Mouse (Mus musculus): ENCODE results near the gene Eif6. TPM values are rescaled to one million over a fixed set of nuclear protein-coding genes. Genes with fewer than 3 reads are reported as not detected.
"Not testable (repeated sequence)": the region's sequence is repeated elsewhere in the genome, so short reads cannot be mapped to it uniquely, and the experiment has no call there.

The Eif6 gene
- 10 to 100 TPM; 44.3 to 49.9 (median 48.6) TPM for total RNA-seq (2022)

GRCm38 (mm10) chr2:155826630-155827424, at the start of gene Eif6:
Gene Eif6, minus strand, starts transcription at chr2:155826925.
- DNase-seq (ENCODE audit: low spot score in 2 of 2): peak; percentile 70 to 76

GRCm38 (mm10) chr2:155873636-155874035, 46.9 kb upstream of the Eif6 start:
- no peak for DNase-seq (ENCODE audit: low spot score in 2 of 2)

GRCm38 (mm10) chr2:155872930-155873507, 46.3 kb upstream of the Eif6 start:
- no peak for DNase-seq (ENCODE audit: low spot score in 2 of 2)

DNA sequence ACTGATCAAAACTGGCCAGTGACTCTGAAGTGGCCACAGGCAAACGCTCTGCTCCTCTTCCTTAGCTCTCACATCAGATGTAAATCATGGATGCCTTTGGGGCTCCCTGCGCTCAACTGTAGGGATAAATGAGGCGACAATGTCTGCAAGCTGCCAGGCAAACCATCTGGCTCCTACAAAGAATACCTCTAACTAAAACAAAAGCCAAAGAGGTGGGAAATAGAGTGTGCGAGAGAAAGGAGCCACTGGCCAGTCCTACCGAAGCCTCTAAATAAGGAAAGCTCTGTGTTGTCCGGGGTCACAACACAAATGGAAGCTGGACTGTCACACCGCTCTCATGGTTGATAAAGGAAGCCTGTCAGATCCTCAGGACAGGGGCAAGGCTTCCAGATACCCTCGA, 45.8 kb upstream of the Eif6 start:
- no peak for DNase-seq (ENCODE audit: low spot score in 2 of 2)

DNA sequence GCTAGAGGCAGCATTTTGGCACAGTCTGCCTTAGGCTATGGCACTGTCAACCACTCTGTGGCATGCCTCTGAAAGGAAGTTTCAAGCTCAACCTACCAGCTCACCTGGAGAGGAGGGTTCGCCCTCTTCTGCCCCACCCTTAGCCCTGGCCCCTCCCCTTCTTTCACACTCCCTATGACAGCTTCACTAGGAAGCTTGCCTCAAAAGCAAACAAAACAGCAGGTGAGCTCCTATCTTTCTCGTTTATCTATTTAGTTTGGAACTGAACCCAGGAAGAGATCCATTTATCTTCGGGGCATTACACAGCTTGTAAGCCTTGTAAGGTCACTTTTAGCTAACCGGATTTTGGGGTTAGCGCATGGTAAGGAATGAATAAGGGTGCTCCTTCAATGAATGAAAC, 43.0 kb upstream of the Eif6 start:
- DNase-seq (ENCODE audit: low spot score in 2 of 2): no peak

DNA sequence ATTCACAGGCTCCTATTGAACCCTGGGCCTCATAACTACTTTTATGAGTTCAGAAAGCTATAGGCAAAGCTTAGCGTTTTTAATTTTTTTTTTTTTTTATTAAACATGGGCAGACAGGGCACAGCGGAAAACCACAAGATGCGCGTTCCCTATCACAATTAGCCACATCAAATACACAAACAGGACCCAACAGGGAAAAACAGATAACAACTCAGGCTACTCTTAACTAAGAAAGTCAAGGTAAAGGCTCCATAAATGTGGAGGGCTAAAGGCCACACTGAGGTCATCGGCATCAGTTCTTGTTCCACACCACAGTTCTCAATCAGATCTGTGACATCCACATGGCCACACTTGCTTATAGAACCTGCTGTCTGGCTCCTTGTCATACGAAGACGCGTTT, 41.6 kb upstream of the Eif6 start:
- no peak for DNase-seq (ENCODE audit: low spot score in 2 of 2)

GRCm38 (mm10) chr2:155863301-155863867, 36.7 kb upstream of the Eif6 start:
- DNase-seq (ENCODE audit: low spot score in 2 of 2): no peak

GRCm38 (mm10) chr2:155862573-155863300, 36.0 kb upstream of the Eif6 start:
- no peak for DNase-seq (ENCODE audit: low spot score in 2 of 2)

- no peak for DNase-seq (ENCODE audit: low spot score in 2 of 2)
These were observed 34.9 kb upstream of the Eif6 start for GRCm38 (mm10) chr2:155861581-155861980.

DNA sequence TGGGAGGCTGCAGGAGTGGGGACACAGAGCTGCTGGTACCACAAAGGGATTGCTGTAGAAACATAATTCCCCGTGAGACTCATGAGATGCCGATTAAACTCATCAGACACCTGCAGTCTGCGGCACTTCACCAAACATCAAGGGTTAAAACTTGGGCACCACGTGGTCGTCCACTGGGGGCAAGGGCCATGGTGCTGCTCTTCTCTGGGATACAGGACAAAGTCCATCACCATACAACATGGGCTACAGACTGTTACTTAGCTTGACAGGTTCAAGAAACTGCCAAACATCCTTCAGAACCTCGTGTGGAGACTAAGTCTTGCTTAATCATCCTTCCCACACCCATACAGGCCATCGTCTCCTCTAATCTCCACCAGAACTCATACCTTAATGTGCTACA, 33.4 kb upstream of the Eif6 start:
- DNase-seq (ENCODE audit: low spot score in 2 of 2): no peak

GRCm38 (mm10) chr2:155852536-155852935, 25.8 kb upstream of the Eif6 start:
- no peak for DNase-seq (ENCODE audit: low spot score in 2 of 2)

- DNase-seq (ENCODE audit: low spot score in 2 of 2): no peak
These were observed 23.4 kb upstream of the Eif6 start for GRCm38 (mm10) chr2:155850120-155850519.

DNA sequence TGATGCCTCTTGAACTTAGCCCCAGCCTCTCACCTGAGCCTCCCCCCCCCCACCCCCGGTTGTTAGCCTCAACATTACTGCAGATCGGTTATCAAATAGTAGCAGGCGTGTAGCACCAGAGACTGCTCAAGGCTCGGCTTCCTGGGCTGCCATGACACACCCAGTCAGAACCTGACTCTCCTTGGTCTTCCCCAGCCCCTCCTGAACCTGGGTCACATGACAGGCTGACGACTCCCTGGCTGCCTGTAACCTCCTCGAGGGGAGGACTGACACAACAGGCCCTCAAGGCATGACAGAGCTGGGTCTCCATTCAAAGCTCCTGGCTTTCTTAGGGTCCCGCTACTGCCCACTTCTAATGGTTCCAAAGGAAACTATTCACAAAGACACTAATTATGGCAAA, 22.7 kb upstream of the Eif6 start:
- DNase-seq (ENCODE audit: low spot score in 2 of 2): no peak

GRCm38 (mm10) chr2:155848291-155848690, 21.6 kb upstream of the Eif6 start:
- peak; percentile 66 to 74 for DNase-seq (ENCODE audit: low spot score in 2 of 2)

GRCm38 (mm10) chr2:155846930-155847329, 20.2 kb upstream of the Eif6 start:
- DNase-seq (ENCODE audit: low spot score in 2 of 2): no peak

- DNase-seq (ENCODE audit: low spot score in 2 of 2): no peak
These were observed 12.2 kb upstream of the Eif6 start for GRCm38 (mm10) chr2:155838961-155839360.

GRCm38 (mm10) chr2:155837961-155838360, 11.2 kb upstream of the Eif6 start:
- no peak for DNase-seq (ENCODE audit: low spot score in 2 of 2)

- no peak for DNase-seq (ENCODE audit: low spot score in 2 of 2)
These were observed 8.0 kb upstream of the Eif6 start, which contains the start of gene Fam83c for GRCm38 (mm10) chr2:155834732-155835131. Gene Fam83c, minus strand, starts transcription at chr2:155834854.

- not testable (repeated sequence) for DNase-seq (ENCODE audit: low spot score in 2 of 2)
These were observed 5.4 kb upstream of the Eif6 start for GRCm38 (mm10) chr2:155832087-155832486.

- no peak for DNase-seq (ENCODE audit: low spot score in 2 of 2)
These were observed 4.6 kb upstream of the Eif6 start for GRCm38 (mm10) chr2:155831302-155831701.

DNA sequence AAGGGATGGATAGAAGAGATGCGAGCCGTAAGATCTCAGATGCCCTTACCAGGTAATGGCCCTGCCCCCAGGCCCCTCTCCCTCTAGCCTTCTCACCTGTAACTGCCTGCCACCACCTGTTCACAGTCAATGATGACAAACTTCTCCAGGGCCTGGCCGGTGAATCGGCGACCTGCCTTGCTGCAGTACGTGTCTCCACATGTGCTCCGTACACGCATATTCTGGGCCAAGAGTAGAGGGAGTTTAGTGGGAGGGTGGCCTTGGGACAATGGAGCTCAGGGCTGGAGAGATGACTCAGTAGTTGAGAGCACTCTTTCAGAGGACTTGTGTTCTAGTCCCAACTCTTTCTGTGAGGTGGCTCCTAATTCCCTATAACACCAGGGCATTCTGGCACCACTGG, 4.1 kb upstream of the Eif6 start:
- DNase-seq (ENCODE audit: low spot score in 2 of 2): no peak

Measured in gastrocnemius, adult 8-10 months (tissue).